Mouse (Mus musculus) midbrain, postnatal 0 days (tissue): ENCODE measurements around the gene Fam126a. TPM values are rescaled to one million over a fixed set of nuclear protein-coding genes. Genes with fewer than 3 reads are reported as not detected.
A peak's percentile ranks its signal among the peaks of the same experiment; 100 is the strongest.

Experiments used
- ATAC-seq: fragments of 200-750 bp; cut with Nextera tagmentation; 2 replicates; pipeline ENCODE4 v1.8.0; 2017; ENCODE audit warnings: moderate number of reproducible peaks, mild to moderate bottlenecking, moderate TSS enrichment, moderate library complexity; ENCODE audit not compliant: low FRiP score
- DNase-seq: peaks from one replicate; pipeline ENCODE4 v3.0.0-alpha.2; 2015; ENCODE audit warnings: low spot score
- H3K27ac ChIP-seq: fragments of 300-500 bp; sonication (generic); 2 replicates; pipeline ENCODE4 v1.5.1; 2014; ENCODE audit warnings: low read depth, mild to moderate bottlenecking, low read length, mixed read lengths
- H3K27me3 ChIP-seq: fragments of 300-500 bp; sonication (generic); 2 replicates; pipeline ENCODE4 v1.6.1; 2014; ENCODE audit warnings: low read length, control low read depth, mixed read lengths; ENCODE audit not compliant: insufficient read depth
- H3K36me3 ChIP-seq: fragments of 300-500 bp; sonication (generic); 2 replicates; pipeline ENCODE4 v1.6.1; 2014; ENCODE audit warnings: low read length, control low read depth, mixed read lengths; ENCODE audit not compliant: insufficient read depth
- H3K4me1 ChIP-seq: fragments of 300-500 bp; sonication (generic); 2 replicates; pipeline ENCODE4 v1.6.1; 2014; ENCODE audit warnings: mild to moderate bottlenecking, control low read depth, antibody characterized with exemption, low read length, mixed read lengths; ENCODE audit not compliant: insufficient read depth
- H3K4me2 ChIP-seq: fragments of 300-500 bp; sonication (generic); 2 replicates; pipeline ENCODE4 v1.6.1; 2014; ENCODE audit warnings: low read depth, mild to moderate bottlenecking, low read length, mixed read lengths; ENCODE audit not compliant: poor library complexity, severe bottlenecking
- H3K4me3 ChIP-seq: fragments of 300-500 bp; sonication (generic); 2 replicates; pipeline ENCODE4 v1.5.1; 2014; ENCODE audit warnings: low read depth, mild to moderate bottlenecking, low read length, moderate library complexity
- H3K9ac ChIP-seq: fragments of 300-500 bp; sonication (generic); replicated peaks from 2 replicates; pipeline ENCODE4 v1.6.1; 2014; ENCODE audit warnings: mild to moderate bottlenecking, low read length, moderate library complexity, mixed read lengths; ENCODE audit not compliant: poor library complexity, severe bottlenecking
- H3K9me3 ChIP-seq: fragments of 300-500 bp; sonication (generic); 2 replicates; pipeline ENCODE4 v1.6.1; 2016; ENCODE audit warnings: low read length, control low read depth
- CTCF ChIP-seq: IDR thresholded peaks from 2 replicates; pipeline ENCODE4 v1.5.1; 2016; ENCODE audit warnings: antibody characterized with exemption, mild to moderate bottlenecking
- WGBS: fragments of 180-500 bp; shearing (Covaris S2); extraction: QIAGEN DNeasy Blood & Tissue Kit; methylation state at CpG from one replicate; pipeline ENCODE4 v1.1.7; 2014; 5-methylcytosine and 5-hydroxymethylcytosine counted together
- polyA plus RNA-seq: library from polyadenylated mRNA; unstranded; fragments of >200 nt; fragmentation: Nextera tagmentation; extraction: Ambion mirVana; gene quantifications from 2 replicates; pipeline ENCODE4 v1.2.1, GENCODE M21; 2015
- total RNA-seq: library from RNA; depleted of rRNA; stranded (reverse); fragments of >200 nt; gene quantifications from 2 replicates; pipeline ENCODE4 v1.2.3, GENCODE M21; 2014

Fam126a gene
- total and polyA plus RNA-seq, 2 experiments from 2014 or later, result 19.7 to 23.7 TPM

DNA sequence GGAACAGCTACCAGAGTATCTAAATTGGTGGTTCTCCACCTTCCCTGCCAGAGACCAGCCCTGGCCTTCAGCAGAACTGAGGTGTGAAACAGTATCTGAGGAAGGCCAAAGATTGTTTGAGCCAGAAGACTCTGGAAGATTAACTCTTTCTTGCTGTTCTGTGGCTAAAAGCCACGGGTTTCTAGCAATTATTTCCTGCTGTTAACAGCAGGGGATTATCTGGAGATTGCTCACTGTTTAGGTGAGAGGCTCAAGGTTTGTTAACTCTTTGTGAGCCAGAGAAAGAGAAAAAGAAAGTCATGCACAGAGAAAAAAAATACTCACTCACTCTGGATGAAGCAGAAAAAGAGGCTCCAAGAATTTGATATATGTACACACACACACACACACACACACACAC lies 85.4 kb downstream of the Fam126a start:
- Histone ChIP-seq H3K4me3 (no peak overlapping the region), H3K4me1 (no peaks in the 10 kb centered on the region), H3K9me3 (no peaks in the 10 kb centered on the region), H3K36me3 (no peaks in the 10 kb centered on the region), H3K4me2 (no peak overlapping the region), H3K9ac (no peak overlapping the region), H3K27ac (no peak overlapping the region), H3K27me3 (no peaks in the 10 kb centered on the region)
- no peak for ATAC-seq
- DNase-seq, result no peak
- TF ChIP-seq CTCF, result no peak
- 6% methylated on average over 1 of the region's 1 CpGs for WGBS

DNA sequence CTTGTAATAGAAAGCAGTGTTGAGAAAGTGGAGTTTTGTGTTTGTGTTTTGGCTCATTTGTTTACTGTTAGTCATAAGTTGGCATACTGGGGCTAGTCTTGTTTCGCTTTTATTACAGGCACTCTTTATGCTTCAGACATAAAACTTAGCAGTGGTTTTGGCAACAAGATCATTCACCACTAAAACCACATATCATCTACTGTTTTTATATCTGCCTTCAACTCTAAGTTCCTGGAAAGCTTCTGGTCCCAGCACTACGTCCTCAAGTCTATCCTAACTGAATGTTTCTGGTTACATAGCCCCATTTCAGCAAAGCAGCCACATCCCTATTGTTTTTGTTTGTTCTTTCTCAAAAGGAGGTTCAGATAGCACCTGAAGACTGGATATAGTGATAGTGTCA lies 87.0 kb downstream of the Fam126a start:
- H3K4me3 ChIP-seq, result no peak overlapping the region
- H3K27me3 ChIP-seq, result no peaks in the 10 kb centered on the region
- TF ChIP-seq CTCF, result no peak
- no peaks in the 10 kb centered on the region for H3K36me3 ChIP-seq
- H3K4me2 ChIP-seq, result no peak overlapping the region
- H3K9me3 ChIP-seq, result no peaks in the 10 kb centered on the region
- H3K9ac ChIP-seq, result no peak overlapping the region
- WGBS, result 89% methylated on average over 2 of the region's 2 CpGs
- DNase-seq (no peak), ATAC-seq (no peak)
- H3K4me1 ChIP-seq, result no peaks in the 10 kb centered on the region
- H3K27ac ChIP-seq, result no peak overlapping the region

- no peak overlapping the region for H3K4me3 ChIP-seq
- ATAC-seq, result no peak
- H3K36me3 ChIP-seq, result no peaks in the 10 kb centered on the region
- no peak for TF ChIP-seq CTCF
- H3K4me1 ChIP-seq, result no peaks in the 10 kb centered on the region
- H3K27ac ChIP-seq, result no peak overlapping the region
- WGBS, result 76% methylated on average over 12 of the region's 12 CpGs
- no peaks in the 10 kb centered on the region for H3K27me3 ChIP-seq
- no peak overlapping the region for H3K4me2 ChIP-seq
- H3K9me3 ChIP-seq, result no peaks in the 10 kb centered on the region
- no peak overlapping the region for H3K9ac ChIP-seq
- no peak for DNase-seq
These were observed 106.9 kb downstream of the Fam126a start for GRCm38 (mm10) chr5:23923481-23924165.

GRCm38 (mm10) chr5:23922516-23923291 lies 107.8 kb downstream of the Fam126a start:
- Histone ChIP-seq H3K36me3 (no peaks in the 10 kb centered on the region), H3K27ac (no peak overlapping the region), H3K4me1 (no peaks in the 10 kb centered on the region), H3K4me2 (no peak overlapping the region), H3K9ac (no peak overlapping the region), H3K4me3 (no peak overlapping the region), H3K9me3 (no peaks in the 10 kb centered on the region), H3K27me3 (no peaks in the 10 kb centered on the region)
- no peak for DNase-seq
- ATAC-seq, result peak; percentile 69
- WGBS, result 74% methylated on average over 12 of the region's 12 CpGs
- no peak for TF ChIP-seq CTCF

GRCm38 (mm10) chr5:23921316-23921715 lies 109.2 kb downstream of the Fam126a start:
- no peak overlapping the region for H3K27ac ChIP-seq
- TF ChIP-seq CTCF, result no peak
- no peak for ATAC-seq

More at GRCm38 (mm10) chr5:23921316-23921715, 109.2 kb downstream of the Fam126a start:
- no peak overlapping the region for H3K4me2 ChIP-seq
- H3K36me3 ChIP-seq, result no peaks in the 10 kb centered on the region
- H3K4me1 ChIP-seq, result no peaks in the 10 kb centered on the region
- no peak overlapping the region for H3K9ac ChIP-seq
- no peaks in the 10 kb centered on the region for H3K9me3 ChIP-seq
- no peak overlapping the region for H3K4me3 ChIP-seq
- DNase-seq, result no peak
- 96% methylated on average over 1 of the region's 1 CpGs for WGBS
- no peaks in the 10 kb centered on the region for H3K27me3 ChIP-seq
